Mouse (Mus musculus) layer of hippocampus, adult 18-20 months (tissue): ENCODE measurements around the gene Pbx1. TPM values are rescaled to one million over a fixed set of nuclear protein-coding genes. Genes with fewer than 3 reads are reported as not detected.

Source experiments
- DNase-seq, 2 experiments: peaks; one replicate each; pipeline ENCODE4 v3.0.0; 2022; ENCODE audit warnings: low spot score in 2 of 2
- total RNA-seq, 2 experiments: library from RNA; stranded (reverse); gene quantifications; 2 replicates each; pipeline ENCODE4 v1.2.3; 2021

The Pbx1 gene
- total RNA-seq, 2 experiments from 2014 or later: 122 to 127 TPM

DNA sequence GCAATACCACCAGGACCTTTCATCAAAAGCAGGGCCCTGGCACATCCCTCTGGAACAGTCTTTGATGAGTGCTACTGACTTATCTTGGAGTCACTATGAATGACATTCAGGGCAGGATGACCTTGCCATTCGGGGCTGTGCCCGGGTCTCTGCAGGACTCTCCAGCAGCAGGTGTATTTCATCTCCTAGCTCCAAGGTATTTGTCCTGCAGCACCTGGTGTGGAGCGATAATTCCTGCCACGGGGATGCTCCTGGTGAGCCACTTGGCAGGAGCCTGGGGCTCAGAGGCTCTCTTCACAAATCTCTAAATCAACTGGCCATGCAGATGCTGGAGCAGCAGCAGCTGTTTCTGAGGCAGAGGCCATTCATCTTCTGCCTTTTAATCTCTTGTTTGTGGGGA, 340.4 kb downstream of the Pbx1 start:
- no peak for DNase-seq

GRCm38 (mm10) chr1:168088680-168089079, 343.4 kb downstream of the Pbx1 start:
- no peak for DNase-seq

- DNase-seq: no peak
Measured at GRCm38 (mm10) chr1:168079394-168079767, 352.7 kb downstream of the Pbx1 start.

DNA sequence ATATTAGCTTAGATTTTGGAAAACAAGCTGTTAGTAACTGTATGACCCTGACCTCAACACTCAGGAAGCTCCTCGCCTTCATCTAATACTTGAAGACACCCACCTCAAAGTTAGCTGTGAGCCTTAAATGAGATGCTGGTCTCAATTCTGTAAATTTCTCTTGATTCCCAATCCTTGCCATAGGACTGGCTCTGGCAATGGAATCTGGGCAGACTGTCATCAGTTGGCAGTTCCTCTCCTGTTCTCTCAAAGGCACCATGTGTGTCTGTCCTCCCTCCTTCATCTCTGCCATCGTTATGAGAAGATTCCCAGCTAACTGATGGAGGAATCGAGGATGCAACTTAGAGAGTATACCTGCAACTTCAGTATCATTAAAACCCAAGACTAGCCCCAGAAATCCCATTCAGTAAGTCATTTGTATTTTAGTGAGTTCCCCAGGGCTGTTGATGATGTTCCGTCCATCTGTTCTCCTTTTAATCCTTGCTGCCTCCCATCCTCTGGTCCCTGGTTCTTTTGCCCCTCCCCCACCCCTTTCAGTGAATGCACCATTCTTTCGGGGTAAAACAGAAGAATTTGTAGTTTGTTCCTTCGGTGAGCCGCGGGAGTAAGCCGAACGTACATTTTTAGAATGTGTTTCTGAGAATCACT, 353.2 kb downstream of the Pbx1 start:
- peak in 1 of 2 experiments; percentile 21 for DNase-seq

GRCm38 (mm10) chr1:168071974-168072373, 360.1 kb downstream of the Pbx1 start:
- no peak for DNase-seq

GRCm38 (mm10) chr1:168070273-168070910, 361.7 kb downstream of the Pbx1 start:
- no peak for DNase-seq

- no peak for DNase-seq
Measured at GRCm38 (mm10) chr1:168069740-168070139, 362.3 kb downstream of the Pbx1 start.
